Mouse (Mus musculus) cerebellum, adult 2 months (tissue): ENCODE data around the gene Cog6.

Experiments used
- CTCF ChIP-seq: fragments of 200-500 bp; IDR thresholded peaks from 2 replicates; pipeline ENCODE4 v1.5.1; 2011; ENCODE audit warnings: low read depth, mild to moderate bottlenecking, control low read depth, low read length, moderate library complexity, borderline replicate concordance; ENCODE audit not compliant: insufficient read depth
- POLR2A ChIP-seq: fragments of 200-500 bp; IDR thresholded peaks from 2 replicates; pipeline ENCODE4 v1.6.1; 2011; ENCODE audit warnings: low read length, control low read depth, borderline replicate concordance; ENCODE audit not compliant: insufficient read depth

DNA sequence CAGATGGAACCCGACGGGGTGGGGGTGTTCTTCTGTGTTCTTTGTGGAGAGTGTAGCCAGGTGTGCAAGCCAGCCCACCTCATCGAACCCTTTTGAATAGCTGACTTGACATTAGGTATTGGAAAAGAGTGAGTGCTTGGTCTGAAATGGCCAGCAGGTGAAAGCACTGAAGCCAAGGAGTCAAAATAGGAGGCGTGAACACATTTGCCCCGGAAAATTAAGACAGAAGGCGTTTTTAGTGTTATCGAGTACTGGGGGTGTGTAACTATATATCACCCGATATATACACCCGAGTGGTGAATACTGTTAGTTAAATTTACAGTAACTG lies 25.2 kb upstream of the Cog6 start:
- peak; percentile 14; the same call in 1 of the 2 replicates for TF ChIP-seq CTCF
- TF ChIP-seq POLR2A, result no peak
